Mouse (Mus musculus) heart, adult 18-20 months (tissue): ENCODE data around the gene Vti1b. TPM values are rescaled to one million over a fixed set of nuclear protein-coding genes. Genes with fewer than 3 reads are reported as not detected.
A peak's percentile ranks its signal among the peaks of the same experiment; 100 is the strongest.
"Not testable (repeated sequence)": the region's sequence is repeated elsewhere in the genome, so short reads cannot be mapped to it uniquely, and the experiment has no call there.

Experiments used
- DNase-seq, 2 experiments: peaks; one replicate each; pipeline ENCODE4 v3.0.0; 2021 to 2022; ENCODE audit warnings: mixed read lengths in 1 of 2
- long read RNA-seq, 2 experiments: library from polyadenylated mRNA; stranded (forward); transcript quantifications; one replicate each; pipeline ENCODE4 v2.0.0; 2021
- total RNA-seq, 2 experiments: library from RNA; stranded (reverse); gene quantifications; 2 replicates each; pipeline ENCODE4 v1.2.3; 2021

The Vti1b gene
- total RNA-seq, result 100 to 1,000 TPM; 108 to 115 TPM
- long read RNA-seq, experiment 1, transcript Vti1b-201 (6 exons, 1,490 nt), result major isoform, 75 of 85 reads
- long read RNA-seq, experiment 1, partial matches to known transcripts, result 4 of 85 reads
- long read RNA-seq, experiment 1, other reads (novel, unspliced or antisense), result 5 of 85 reads
- long read RNA-seq, experiment 2, transcript Vti1b-201 (6 exons, 1,490 nt), result major isoform, 48 of 61 reads
- long read RNA-seq, experiment 2, partial matches to known transcripts, result 1 of 61 reads
- long read RNA-seq, experiment 2, other reads (novel, unspliced or antisense), result 10 of 61 reads

GRCm38 (mm10) chr12:79172019-79172941 is at the start of gene Vti1b:
Vti1b (minus strand) TSS chr12:79172667.
- peak; percentile 95 to 96 for DNase-seq

GRCm38 (mm10) chr12:79217511-79217910 is 45.0 kb upstream of the Vti1b start:
- no peak for DNase-seq

- DNase-seq, result no peak
Observed at GRCm38 (mm10) chr12:79211447-79211846, 39.0 kb upstream of the Vti1b start.

- peak; percentile 51 to 56 for DNase-seq
Observed at GRCm38 (mm10) chr12:79208703-79209464, 36.4 kb upstream of the Vti1b start, which contains the start of gene Rdh12. Rdh12 (plus strand) TSS chr12:79208914.

- no peak for DNase-seq
Observed at GRCm38 (mm10) chr12:79201882-79202281, 29.4 kb upstream of the Vti1b start.

GRCm38 (mm10) chr12:79197105-79197504 is 24.6 kb upstream of the Vti1b start:
- no peak for DNase-seq

GRCm38 (mm10) chr12:79193441-79193840 is 21.0 kb upstream of the Vti1b start:
- peak; percentile 59 to 79 for DNase-seq

- no peak for DNase-seq
Observed at GRCm38 (mm10) chr12:79192193-79192592, 19.7 kb upstream of the Vti1b start, which contains the start of gene Rdh11. Rdh11 (minus strand) TSS chr12:79192293.

GRCm38 (mm10) chr12:79191701-79192100 is 19.2 kb upstream of the Vti1b start:
- peak; percentile 79 to 85 for DNase-seq

GRCm38 (mm10) chr12:79190931-79191673 is 18.6 kb upstream of the Vti1b start:
- peak; percentile 38 to 43 for DNase-seq

GRCm38 (mm10) chr12:79185160-79185559 is 12.7 kb upstream of the Vti1b start:
- not testable (repeated sequence) for DNase-seq

- DNase-seq, result no peak
Observed at GRCm38 (mm10) chr12:79175998-79176397, 3.5 kb upstream of the Vti1b start.

GRCm38 (mm10) chr12:79173721-79174120 is 1.3 kb upstream of the Vti1b start:
- peak in 1 of 2 experiments; percentile 4 for DNase-seq

GRCm38 (mm10) chr12:79171269-79171995 is 1.0 kb downstream of the Vti1b start:
- DNase-seq, result no peak

GRCm38 (mm10) chr12:79170421-79170820 is 2.0 kb downstream of the Vti1b start:
- no peak for DNase-seq

GRCm38 (mm10) chr12:79169173-79169572 is 3.3 kb downstream of the Vti1b start:
- DNase-seq, result no peak

GRCm38 (mm10) chr12:79162876-79163275 is 9.6 kb downstream of the Vti1b start:
- no peak for DNase-seq

- no peak for DNase-seq
Observed at GRCm38 (mm10) chr12:79149653-79150052, 22.8 kb downstream of the Vti1b start.

- no peak for DNase-seq
Observed at GRCm38 (mm10) chr12:79141384-79141783, 31.1 kb downstream of the Vti1b start.

- DNase-seq, result no peak
Observed at GRCm38 (mm10) chr12:79140811-79141210, 31.7 kb downstream of the Vti1b start.

- DNase-seq, result no peak
Observed at GRCm38 (mm10) chr12:79139417-79139816, 33.0 kb downstream of the Vti1b start.
